Mouse (Mus musculus) activated CD4-positive, CD25-positive, alpha-beta regulatory T cell (primary cell): ENCODE data around the gene Gm3642. TPM values are rescaled to one million over a fixed set of nuclear protein-coding genes. Genes with fewer than 3 reads are reported as not detected.

Experiments used
- polyA plus RNA-seq, 2 experiments: library from polyadenylated mRNA; unstranded; fragments of 100-300 nt; shearing (Covaris generic); gene quantifications; one replicate each; pipeline ENCODE4 v1.2.1; 2017

The Gm3642 gene
- polyA plus RNA-seq, result not detected

DNA sequence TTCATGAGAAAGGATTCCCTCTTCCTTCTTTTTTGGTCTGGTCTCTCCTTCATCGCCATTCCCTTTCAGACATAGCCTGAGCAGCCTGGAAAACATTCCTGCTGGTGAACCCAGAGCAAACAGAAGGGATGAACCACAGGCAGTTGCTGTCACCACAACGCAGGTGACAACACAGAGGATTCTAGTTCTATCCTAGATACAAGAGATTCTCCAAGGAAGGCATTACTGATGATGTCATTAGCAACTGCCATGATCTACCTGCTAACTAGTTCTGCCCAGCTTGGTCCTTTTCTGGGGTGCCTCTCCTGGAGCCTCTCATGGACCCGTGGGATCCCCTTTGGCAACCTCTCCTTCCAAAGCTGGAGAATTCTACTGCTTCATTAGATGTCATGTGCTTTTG is at the start of gene Gm3642:
TSS of gene Gm3642 (minus strand) at position 101 of the 400 bp plus-strand sequence.

DNA sequence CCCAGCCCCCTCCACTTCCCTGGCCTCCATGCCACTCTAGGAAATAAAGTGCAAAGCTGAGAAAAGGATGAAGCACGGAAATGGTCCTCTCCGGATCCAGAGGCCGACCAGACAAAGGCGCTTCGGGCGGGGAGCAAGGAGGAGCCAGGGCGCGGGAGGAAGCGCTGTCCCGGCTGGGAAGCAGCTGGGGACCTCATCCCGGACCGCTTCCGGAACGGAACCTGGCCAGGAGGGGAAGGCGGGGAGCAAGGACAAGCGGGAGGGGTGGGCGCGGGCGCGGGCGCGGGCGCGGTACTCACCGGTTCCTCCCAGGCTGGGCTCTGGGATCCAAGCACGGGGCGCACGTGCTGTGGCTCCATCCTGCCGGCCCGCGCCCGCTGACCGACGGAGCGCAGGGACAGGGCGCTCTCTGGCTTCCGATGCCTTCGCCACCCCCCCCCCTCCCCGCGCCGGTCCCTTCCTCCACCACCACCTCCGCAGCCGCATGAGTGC is 49.5 kb upstream of the Gm3642 start, which contains the start of gene Gm3667:
TSS of gene Gm3667 (minus strand) at position 442 of the 492 bp plus-strand sequence.

Other genes with a start within 250 kb of the Gm3642 start
- not detected for gene Gm3629, start 249.7 kb downstream of the Gm3642 start, polyA plus RNA-seq
- gene Gm3460, start 217.9 kb downstream of the Gm3642 start, polyA plus RNA-seq, result not detected
- gene Gm10251, start 156.1 kb downstream of the Gm3642 start, polyA plus RNA-seq, result under 1 TPM in 1 of 2 experiments, not detected in 1; 0.27 TPM
- not detected for gene Gm8050, start 120.1 kb downstream of the Gm3642 start, polyA plus RNA-seq
- gene Gm3636, start 98.0 kb downstream of the Gm3642 start, polyA plus RNA-seq, result 1 to 10 TPM; 6.9 to 7.5 TPM
- gene Gm8362, start 65.9 kb downstream of the Gm3642 start, polyA plus RNA-seq, result under 1 TPM in 1 of 2 experiments, not detected in 1; 0.44 TPM
- gene Gm3667, start 49.7 kb upstream of the Gm3642 start, polyA plus RNA-seq, result 1 to 10 TPM; 1.9 to 2.7 TPM
- gene Gm6356, start 133.5 kb upstream of the Gm3642 start, polyA plus RNA-seq, result not detected
- gene Gm10406, start 187.1 kb upstream of the Gm3642 start, polyA plus RNA-seq, result 1 to 10 TPM in 1 of 2 experiments, under 1 TPM in 1; 0.47 to 1.2 TPM
- gene Gm3685, start 204.7 kb upstream of the Gm3642 start, polyA plus RNA-seq, result not detected